29 mouse cellular contexts compared by ENCODE assay signal in genomic region chr11:72352272-72352671, GRCm38 (mm10). TPM values are rescaled to one million over a fixed set of nuclear protein-coding genes. Genes with fewer than 3 reads are reported as not detected.
DNase-seq lines count a peak whose midpoint lies in the region; ATAC-seq and TF ChIP-seq lines count a peak whose summit lies in the region.
"Had no signal": no experiment of that assay in that cellular context is flagged by ENCODE, and none has a peak within 500 bp of the region (broad histone marks: within the 10 kb centered on the region; RNA-seq: fewer than 3 reads in every experiment).

No protein-coding gene starts in this region.

- 0 out of 4 replicates have a peak, but pooled peaks of 1 of the 2 experiments have one; percentile 21 for TF ChIP-seq POLR2A in MEL (IDR thresholded peaks at IDR 0.05; ENCODE audit: control insufficient read depth in 1 of 2, insufficient read depth in 1 of 2, low read depth in 1 of 2, low read length in 2 of 2, poor library complexity in 1 of 2)

- no peak; the same call in 1 of the 2 replicates for TF ChIP-seq RAD21 in MEL (IDR thresholded peaks at IDR 0.05; ENCODE audit: low read depth, low read length)

- TF ChIP-seq CTCF in MEL (IDR thresholded peaks at IDR 0.05 in 2 of 3, conservative IDR thresholded peaks at IDR 0.05 in 1 of 3; ENCODE audit: control insufficient read depth in 1 of 3, insufficient read depth in 1 of 3, low read depth in 2 of 3, low read length in 3 of 3, poor library complexity in 1 of 3, severe bottlenecking in 1 of 3) = no peak

- no peak overlapping the region for H3K4me2 ChIP-seq in hindbrain, embryonic 11.5 days (replicated peaks; ENCODE audit: low read depth, low read length)
- H3K4me2 ChIP-seq: forebrain, embryonic 13.5 days; heart, embryonic 13.5 days; hindbrain, embryonic 13.5 days; intestine, embryonic 15.5 days had no signal

- H3K79me2 ChIP-seq in MEL (ENCODE audit: control insufficient read depth, insufficient read depth, low read length, poor library complexity) = no peaks in the 10 kb centered on the region

- ATAC-seq in hindbrain, embryonic 11.5 days (ENCODE audit: low FRiP score) = no peak
- ATAC-seq: forebrain, embryonic 13.5 days; forebrain, embryonic 16.5 days; hindbrain, embryonic 16.5 days; intestine, embryonic 15.5 days had no signal

- no peak overlapping the region for H3K9ac ChIP-seq in MEL (ENCODE audit: control insufficient read depth, low read depth, low read length, poor library complexity, severe bottlenecking)
- no peak overlapping the region for H3K9ac ChIP-seq in hindbrain, embryonic 11.5 days (ENCODE audit: low read depth, low read length)
- H3K9ac ChIP-seq: forebrain, embryonic 13.5 days; heart, embryonic 13.5 days; hindbrain, embryonic 13.5 days; intestine, embryonic 15.5 days had no signal

- no peaks in the 10 kb centered on the region for H3K27me3 ChIP-seq in MEL (ENCODE audit: control insufficient read depth in 1 of 2, insufficient read depth in 2 of 2, low read length in 2 of 2)
- H3K27me3 ChIP-seq in hindbrain, embryonic 11.5 days (ENCODE audit: control insufficient read depth, insufficient read depth, low read length) = no peaks in the 10 kb centered on the region
- H3K27me3 ChIP-seq: forebrain, embryonic 13.5 days; heart, embryonic 13.5 days; intestine, embryonic 15.5 days had no signal

- H3K36me3 ChIP-seq in MEL (ENCODE audit: control insufficient read depth in 1 of 2, insufficient read depth in 2 of 2, low read length in 2 of 2) = 0 out of 4 replicates have a peak, but pooled peaks cover 0 to 2% of the 10 kb centered on the region in 2 experiments
- H3K36me3 ChIP-seq in hindbrain, embryonic 11.5 days (ENCODE audit: control insufficient read depth, insufficient read depth, low read length) = no peaks in the 10 kb centered on the region
- H3K36me3 ChIP-seq: forebrain, embryonic 10.5 days; heart, embryonic 10.5 days; heart, embryonic 13.5 days; hindbrain, embryonic 13.5 days; intestine, embryonic 15.5 days had no signal

- DNase-seq in MEL (ENCODE audit: low read depth, low spot score) (peak; percentile 86), R1 (ENCODE audit: low read depth, low spot score) (peak; percentile 27)
- peak; percentile 14 for DNase-seq in large intestine, adult 2 months (ENCODE audit: low read depth, low spot score)
- DNase-seq in right cerebral cortex, postnatal 4 days = no peak
- DNase-seq in hindbrain, embryonic 11.5 days (ENCODE audit: low spot score) = no peak
- DNase-seq in cerebellum, adult 9-11 months = no peak
- DNase-seq: adrenal gland, adult 2 months; adrenal gland, postnatal 14 days; cerebellum, adult 11 months; cerebellum, adult 2 months; cerebellum, postnatal 14 days; gastrocnemius, postnatal 14 days; heart, adult 2 months; heart, postnatal 14 days; kidney, adult 11 months had no signal

- peak; percentile 34 to 43; a peak in 2 of 4 replicates for TF ChIP-seq EP300 in MEL (IDR thresholded peaks at IDR 0.05; ENCODE audit: low read depth in 1 of 2, low read length in 2 of 2)

- WGBS in large intestine, adult 2 months = 7% methylated on average over 1 of the region's 1 CpGs
- 85% methylated on average over 1 of the region's 1 CpGs for WGBS in hindbrain, embryonic 11.5 days

- peak overlapping the region in 1 of 2 experiments; percentile 28; a peak in 1 of 4 replicates for H3K4me3 ChIP-seq in MEL (ENCODE audit: control insufficient read depth in 1 of 2, insufficient read depth in 1 of 2, low read depth in 2 of 2, low read length in 2 of 2)
- H3K4me3 ChIP-seq in hindbrain, embryonic 11.5 days (ENCODE audit: low read depth, low read length) = no peak overlapping the region
- H3K4me3 ChIP-seq: forebrain, embryonic 10.5 days; forebrain, embryonic 13.5 days; heart, adult 2 months; heart, embryonic 10.5 days; heart, embryonic 13.5 days; hindbrain, embryonic 13.5 days; intestine, embryonic 15.5 days had no signal

- no peaks in the 10 kb centered on the region for H3K9me3 ChIP-seq in MEL (replicated peaks; ENCODE audit: insufficient read depth, low read length)
- H3K9me3 ChIP-seq in hindbrain, embryonic 11.5 days (ENCODE audit: control insufficient read depth, low read length) = no peaks in the 10 kb centered on the region
- H3K9me3 ChIP-seq: forebrain, embryonic 10.5 days; forebrain, embryonic 13.5 days; heart, embryonic 10.5 days; heart, embryonic 13.5 days; hindbrain, embryonic 13.5 days; intestine, embryonic 15.5 days had no signal

- H3K4me1 ChIP-seq in MEL (ENCODE audit: control insufficient read depth in 1 of 2, insufficient read depth in 2 of 2, low read length in 2 of 2) = peaks cover 2 to 10% of the 10 kb centered on the region in 2 experiments; a peak in 3 of 4 replicates
- no peaks in the 10 kb centered on the region for H3K4me1 ChIP-seq in hindbrain, embryonic 11.5 days (replicated peaks; ENCODE audit: control insufficient read depth, insufficient read depth, low read length)
- H3K4me1 ChIP-seq: heart, embryonic 13.5 days; hindbrain, embryonic 13.5 days had no signal

- H3K27ac ChIP-seq in MEL (ENCODE audit: control insufficient read depth, low read depth, low read length) = no peak overlapping the region
- no peak overlapping the region for H3K27ac ChIP-seq in hindbrain, embryonic 11.5 days (ENCODE audit: low read depth, low read length)
- H3K27ac ChIP-seq: forebrain, embryonic 10.5 days; forebrain, embryonic 13.5 days; heart, adult 2 months; heart, embryonic 10.5 days; heart, embryonic 13.5 days; hindbrain, embryonic 13.5 days; intestine, embryonic 15.5 days had no signal

TF ChIP-seq in MEL, 35 proteins besides CTCF, POLR2A, EP300 and RAD21:
- TF ChIP-seq ELF1 (IDR thresholded peaks at IDR 0.05; ENCODE audit: low read depth, low read length) (peak; percentile 49; the same call in 1 of the 2 replicates), ZKSCAN1 (IDR thresholded peaks at IDR 0.05; ENCODE audit: low read depth, low read length) (no peak), TCF12 (IDR thresholded peaks at IDR 0.05; ENCODE audit: low read depth, low read length) (0 out of 2 replicates have a peak, but pooled peaks have one; percentile 38), SIN3A (IDR thresholded peaks at IDR 0.05; ENCODE audit: low read length) (no peak; the same call in 1 of the 2 replicates), NELFE (IDR thresholded peaks at IDR 0.05; ENCODE audit: low read depth, low read length) (peak; percentile 27; the same call in 1 of the 2 replicates), CHD2 (IDR thresholded peaks at IDR 0.05; ENCODE audit: low read length) (no peak), MYB (IDR thresholded peaks at IDR 0.05; ENCODE audit: low read depth, low read length) (0 out of 2 replicates have a peak, but pooled peaks have one; percentile 29), MXI1 (IDR thresholded peaks at IDR 0.05; ENCODE audit: low read depth, low read length) (no peak), JUND (IDR thresholded peaks at IDR 0.05; ENCODE audit: low read depth, low read length) (no peak), SMC3 (IDR thresholded peaks at IDR 0.05; ENCODE audit: low read depth, low read length) (peak; percentile 29; the same call in 1 of the 2 replicates), TBP (IDR thresholded peaks at IDR 0.05; ENCODE audit: low read depth, low read length) (peak; percentile 56), TAL1 (IDR thresholded peaks at IDR 0.05; ENCODE audit: low read length) (no peak), MAFK (IDR thresholded peaks at IDR 0.05; ENCODE audit: borderline replicate concordance, low read depth, low read length) (no peak)

RNA-seq across cellular contexts. Expression of gene Tekt1, which starts 10.0 kb away (rescaled TPM):
- total RNA-seq in MEL (2012; rRNA removed) = not detected in 2 replicates
- polyA plus RNA-seq in MEL (2012; ENCODE audit: insufficient read depth in 1 of 2, insufficient read length in 2 of 2, low read depth in 1 of 2, low replicate concordance in 2 of 2, missing spikeins in 1 of 2) = not detected
- not detected in 2 replicates for polyA plus RNA-seq in large intestine, adult 2 months (2012; rRNA removed)
- polyA plus RNA-seq in hindbrain, embryonic 11.5 days (2014; fragmentation: Nextera tagmentation; extraction: Ambion mirVana) = 8.7 and 8.9 TPM in 2 replicates
- total RNA-seq: adrenal gland, postnatal 14 days; heart, adult 2 months; hematopoietic stem cell, adult 5-6 weeks had no signal

RNA-seq across cellular contexts. Expression of gene Fbxo39, which starts 38.0 kb away (rescaled TPM):
- total RNA-seq in MEL (2012; rRNA removed) = not detected in 2 replicates
- not detected for polyA plus RNA-seq in MEL (2012; ENCODE audit: insufficient read depth in 1 of 2, insufficient read length in 2 of 2, low read depth in 1 of 2, low replicate concordance in 2 of 2, missing spikeins in 1 of 2)
- 0.05 TPM in 1 of 2 replicates, not detected in the other for polyA plus RNA-seq in large intestine, adult 2 months (2012; rRNA removed)
- not detected in 2 replicates for polyA plus RNA-seq in hindbrain, embryonic 11.5 days (2014; fragmentation: Nextera tagmentation; extraction: Ambion mirVana)
- total RNA-seq: adrenal gland, adult 2 months; adrenal gland, postnatal 14 days; adrenal gland, postnatal 4 days; gastrocnemius, adult 18-20 months; gastrocnemius, postnatal 14 days; heart, adult 2 months; heart, postnatal 14 days; hematopoietic stem cell, adult 5-6 weeks had no signal
- polyA plus RNA-seq: cerebellum, adult 2 months; embryonic facial prominence, embryonic 11.5 days; embryonic facial prominence, embryonic 14.5 days; forebrain, embryonic 10.5 days; forebrain, embryonic 13.5 days; forebrain, embryonic 16.5 days; heart, embryonic 10.5 days; heart, embryonic 13.5 days; heart, embryonic 16.5 days; hindbrain, embryonic 13.5 days; hindbrain, embryonic 16.5 days; intestine, embryonic 15.5 days had no signal

RNA-seq across cellular contexts. Expression of gene Xaf1, which starts 50.8 kb away (rescaled TPM):
- 0.56 and 1.0 TPM in 2 replicates for total RNA-seq in MEL (2012; rRNA removed)
- polyA plus RNA-seq in MEL (2012; ENCODE audit: insufficient read depth in 1 of 2, insufficient read length in 2 of 2, low read depth in 1 of 2, low replicate concordance in 2 of 2, missing spikeins in 1 of 2) = 1 to 10 TPM in 1 of 2 experiments, not detected in 1; 1.8 TPM
- 24.7 and 29.9 TPM in 2 replicates for polyA plus RNA-seq in large intestine, adult 2 months (2012; rRNA removed)
- 0.98 and 1.3 TPM in 2 replicates for polyA plus RNA-seq in hindbrain, embryonic 11.5 days (2014; fragmentation: Nextera tagmentation; extraction: Ambion mirVana)

RNA-seq across cellular contexts. Expression of gene Smtnl2, which starts 59.2 kb away (rescaled TPM):
- total RNA-seq in MEL (2012; rRNA removed) = 10.9 and 11.1 TPM in 2 replicates
- polyA plus RNA-seq in MEL (2012; ENCODE audit: insufficient read depth in 1 of 2, insufficient read length in 2 of 2, low read depth in 1 of 2, low replicate concordance in 2 of 2, missing spikeins in 1 of 2) = 10 to 100 TPM in 1 of 2 experiments, not detected in 1; 10.2 TPM
- polyA plus RNA-seq in large intestine, adult 2 months (2012; rRNA removed) = 1.9 and 2.6 TPM in 2 replicates
- 4.7 and 8.7 TPM in 2 replicates for polyA plus RNA-seq in hindbrain, embryonic 11.5 days (2014; fragmentation: Nextera tagmentation; extraction: Ambion mirVana)

Comparison
In these comparisons a context has a peak if more than half of its experiments do, and no peak if none do; other contexts are left out.
1. DNase-seq: peak in MEL (single experiment), R1 (single experiment) and large intestine, adult 2 months (single experiment); none in right cerebral cortex, postnatal 4 days (single experiment), hindbrain, embryonic 11.5 days (single experiment) and cerebellum, adult 9-11 months (single experiment).